Mouse (Mus musculus) heart, postnatal 14 days (tissue): ENCODE measurements around the gene Zfp622. TPM values are rescaled to one million over a fixed set of nuclear protein-coding genes. Genes with fewer than 3 reads are reported as not detected.
"Not testable (repeated sequence)": the region's sequence is repeated elsewhere in the genome, so short reads cannot be mapped to it uniquely, and the experiment has no call there.

ENCODE experiments used
- DNase-seq, 2 experiments: peaks; one replicate each; pipeline ENCODE4 v3.0.0; 2021 to 2022
- intact Hi-C: fragments of 180-260 bp; cut with DNase I; formaldehyde crosslinking; loops from one replicate; pipeline ENCODE4 v1.15.1; 2025
- total RNA-seq, 2 experiments: library from RNA; stranded (reverse); gene quantifications; 2 replicates each; pipeline ENCODE4 v1.2.3; 2021

The Zfp622 gene
- total RNA-seq, 2 experiments from 2014 or later: 19.5 to 21.1 TPM

DNA sequence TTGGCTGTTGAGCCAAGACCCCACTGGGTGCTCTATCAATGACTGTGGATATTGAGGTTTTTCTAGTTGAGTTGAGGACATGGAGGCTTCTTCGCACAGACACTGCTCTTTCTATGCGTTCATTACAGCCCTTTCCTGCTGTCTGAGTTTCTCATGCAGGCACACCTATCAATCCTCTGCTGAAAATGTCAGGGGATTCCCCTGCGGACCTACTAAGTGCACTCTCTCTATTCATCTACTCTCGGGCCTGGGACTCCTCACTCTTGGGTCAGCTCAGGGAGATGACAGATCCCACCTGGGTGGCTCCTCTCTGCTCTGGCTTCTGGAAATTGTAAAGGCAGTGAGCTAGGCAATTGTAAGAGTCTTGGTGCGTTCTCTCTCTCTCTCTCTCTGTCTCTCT lies 23.9 kb upstream of the Zfp622 start:
- no peak for DNase-seq
- intact Hi-C loops: loop anchor here (2.0 to 5.0 kb wide), 2 partner anchors 151 to 228 kb away; no protein-coding TSS in a partner anchor

DNA sequence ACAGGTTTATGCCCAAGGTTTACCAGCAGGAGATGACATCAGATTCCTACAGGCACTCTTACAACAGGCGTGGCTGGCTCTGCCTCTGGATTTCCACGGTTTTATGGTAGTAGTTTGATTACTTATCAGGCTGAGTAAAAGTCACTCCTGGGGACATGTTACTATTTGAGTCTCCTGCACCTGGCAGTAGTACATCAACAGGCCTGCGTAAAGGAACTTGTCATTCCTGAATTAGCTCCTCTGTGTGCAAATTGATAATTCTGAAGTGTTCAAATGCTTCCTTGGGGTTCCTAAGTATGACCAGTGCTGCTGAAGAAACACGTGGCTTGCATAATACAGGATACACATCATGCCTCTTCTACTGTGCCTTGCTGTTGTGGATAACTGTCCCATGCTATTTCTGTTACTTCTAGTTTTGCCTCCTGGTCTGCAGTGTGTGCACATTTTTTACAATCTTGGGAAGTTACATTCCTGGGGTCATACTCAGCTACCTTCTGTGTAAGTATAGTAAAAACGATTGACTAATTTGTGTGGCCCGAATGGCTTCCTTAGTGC lies 17.9 kb upstream of the Zfp622 start:
- no peak for DNase-seq
- intact Hi-C loops: no loop called here

DNA sequence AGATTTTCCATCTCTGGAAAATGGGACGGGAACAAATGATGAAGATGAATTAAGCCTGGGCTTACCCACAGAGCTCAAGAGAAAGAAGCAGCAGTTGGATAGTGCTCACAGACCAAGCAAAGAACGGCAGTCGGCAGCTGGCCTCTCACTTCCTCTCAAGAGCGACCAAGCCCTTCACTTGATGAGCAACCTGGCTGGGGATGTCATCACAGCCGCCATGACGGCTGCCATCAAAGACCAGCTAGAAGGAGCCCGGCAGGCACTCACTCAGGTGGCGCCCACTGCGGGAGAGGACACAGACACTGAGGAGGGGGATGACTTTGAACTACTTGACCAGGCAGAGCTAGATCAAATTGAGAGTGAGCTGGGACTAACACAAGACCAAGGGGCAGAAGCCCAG lies 12.6 kb upstream of the Zfp622 start:
- no peak for DNase-seq
- intact Hi-C loops: no loop called here

DNA sequence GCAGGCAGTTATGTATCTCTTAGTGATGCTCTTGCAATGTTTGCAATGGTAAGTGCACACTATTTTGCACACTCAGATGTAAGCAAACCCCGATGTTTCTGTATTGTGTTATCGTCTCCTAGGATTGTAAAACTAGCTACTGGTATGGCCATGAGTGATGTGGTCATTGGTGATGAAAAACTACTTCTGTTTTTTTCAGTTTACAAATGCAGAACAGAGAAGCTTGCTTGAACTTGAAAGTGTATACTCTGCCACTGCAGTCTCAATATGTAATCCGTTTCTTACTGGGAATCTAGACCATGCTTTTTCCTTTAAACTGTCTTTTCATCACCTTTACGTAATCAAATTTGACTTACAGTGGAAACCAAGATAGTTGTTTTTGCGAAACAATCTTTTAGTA lies 11.4 kb upstream of the Zfp622 start:
- DNase-seq: no peak
- intact Hi-C loops: no loop called here

DNA sequence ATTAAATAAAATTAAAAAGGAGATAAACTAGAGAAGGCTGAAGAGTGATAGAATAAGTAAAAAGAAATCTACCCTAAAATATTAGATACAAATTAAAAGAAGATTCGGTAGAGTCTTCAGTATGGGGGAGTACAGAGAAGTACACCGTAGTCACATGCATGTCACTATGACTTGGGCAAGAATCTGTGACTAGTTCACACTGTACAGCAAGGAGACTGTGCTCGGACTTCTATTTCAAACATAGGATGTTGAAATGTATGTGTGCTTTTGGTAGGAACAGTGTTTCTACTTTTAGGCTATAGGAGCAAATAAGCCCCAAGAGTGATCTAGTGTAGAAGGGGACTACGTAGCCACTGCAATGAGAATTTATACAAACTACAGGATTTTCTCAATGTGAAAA lies 9.8 kb upstream of the Zfp622 start:
- intact Hi-C loops: no loop called here
- DNase-seq: no peak

DNA sequence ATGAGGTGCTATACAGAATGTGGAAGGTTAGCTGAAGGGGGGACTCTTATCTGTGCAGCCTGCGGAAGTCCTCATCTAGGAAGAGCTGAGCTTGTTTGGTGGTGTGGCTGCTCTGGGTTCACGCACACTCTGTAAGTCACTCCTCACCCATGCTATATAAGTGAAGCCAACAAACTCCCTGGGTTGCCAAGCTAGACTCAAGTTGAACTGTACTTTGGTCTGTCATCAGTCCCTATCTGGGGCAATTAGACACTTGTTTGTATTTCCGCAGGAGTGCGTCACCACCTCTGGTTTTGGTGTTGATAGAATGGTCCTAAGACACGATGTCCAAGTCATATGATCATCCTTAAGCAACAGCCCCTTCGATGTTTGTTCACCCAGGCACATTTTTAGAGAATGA lies 8.4 kb upstream of the Zfp622 start:
- intact Hi-C loops: no loop called here
- DNase-seq: no peak

DNA sequence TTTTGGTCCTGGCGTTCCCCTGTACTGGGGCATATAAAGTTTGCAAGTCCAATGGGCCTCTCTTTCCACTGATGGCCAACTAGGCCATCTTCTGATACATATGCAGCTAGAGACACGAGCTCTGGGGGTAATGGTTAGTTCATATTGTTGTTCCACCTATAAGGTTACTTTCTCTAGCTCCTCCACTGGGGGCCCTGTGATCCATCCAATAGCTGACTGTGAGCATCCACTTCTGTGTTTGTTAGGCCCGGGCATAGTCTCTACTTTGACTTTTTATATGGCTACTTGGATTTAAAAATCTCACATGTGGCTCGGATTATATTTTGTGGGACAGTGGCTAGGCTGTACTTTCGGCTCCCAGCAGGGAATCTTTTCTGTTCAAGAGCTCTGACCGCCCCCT lies 552 bp upstream of the Zfp622 start:
- DNase-seq, intact Hi-C loops: not testable (repeated sequence)

DNA sequence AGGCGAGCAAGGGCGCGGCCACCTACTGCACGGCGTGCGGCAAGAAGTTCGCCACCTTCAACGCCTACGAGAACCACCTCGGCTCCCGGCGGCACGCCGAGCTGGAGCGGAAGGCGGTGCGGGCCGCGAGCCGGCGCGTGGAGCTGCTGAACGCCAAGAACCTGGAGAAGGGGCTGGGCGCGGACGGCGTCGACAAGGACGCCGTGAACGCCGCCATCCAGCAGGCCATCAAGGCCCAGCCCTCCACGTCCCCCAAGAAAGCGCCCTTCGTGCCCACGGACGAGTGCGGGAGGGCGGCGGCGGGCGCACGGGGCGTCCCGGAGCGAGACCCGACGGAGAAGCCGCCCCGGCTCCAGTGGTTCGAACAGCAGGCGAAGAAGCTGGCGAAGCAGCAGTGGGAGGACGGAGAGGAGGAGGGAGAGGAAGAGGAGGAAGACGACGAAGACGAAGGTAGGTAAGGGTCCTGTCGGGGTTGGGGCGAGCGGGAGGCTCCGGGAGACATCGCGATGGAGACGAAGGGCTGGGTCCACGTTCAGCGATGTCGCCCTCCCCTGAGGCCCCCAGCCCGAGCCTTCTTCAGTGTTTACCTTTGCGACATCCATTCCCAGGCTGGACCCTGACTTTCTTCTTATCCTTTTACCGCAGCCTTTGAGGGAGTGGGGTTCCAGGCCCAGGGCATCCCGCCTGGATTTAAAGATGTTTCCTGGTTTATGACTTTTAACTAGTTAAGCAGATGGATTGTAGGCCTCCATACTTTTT lies 747 bp downstream of the Zfp622 start:
- intact Hi-C loops: no loop called here
- DNase-seq: no peak

DNA sequence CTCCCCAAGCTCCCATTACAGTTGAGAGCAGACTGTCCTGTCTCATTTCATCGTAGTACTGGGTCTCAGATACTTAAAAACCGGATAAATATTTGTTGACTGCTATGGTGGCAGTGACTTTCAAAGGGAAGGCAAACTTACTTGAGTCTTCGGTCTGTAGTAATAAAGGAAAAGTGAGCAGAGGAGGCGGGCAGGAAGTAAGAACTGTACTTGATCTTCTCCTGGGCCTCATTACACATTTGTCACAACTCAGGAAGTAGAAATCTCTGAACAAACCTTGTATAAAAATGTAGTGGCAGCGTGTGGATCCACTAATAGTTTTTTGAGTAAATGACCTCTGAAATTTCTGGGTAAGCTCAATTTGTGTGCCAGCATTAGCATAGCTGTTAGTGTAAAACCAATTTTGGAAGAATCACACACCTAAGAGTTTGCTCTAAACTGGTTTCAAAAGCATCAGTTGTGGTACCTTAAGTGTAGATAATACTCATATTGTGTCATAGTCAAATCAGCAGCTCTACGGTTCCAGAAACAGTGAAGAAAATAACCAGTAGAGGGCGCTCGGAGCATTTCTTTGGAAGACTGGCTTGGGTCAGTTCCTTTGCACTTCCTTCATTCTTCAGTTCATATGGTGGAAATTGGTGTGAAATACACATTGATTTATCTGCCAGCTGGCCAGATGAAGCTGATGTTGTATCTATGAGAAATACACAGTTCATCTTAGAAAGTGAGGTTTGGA lies 9.0 kb downstream of the Zfp622 start:
- intact Hi-C loops: loop anchor here (2.0 to 10.0 kb wide), 2 partner anchors 332 to 1242 kb away; no protein-coding TSS in a partner anchor
- DNase-seq: peak; percentile 38 to 69

DNA sequence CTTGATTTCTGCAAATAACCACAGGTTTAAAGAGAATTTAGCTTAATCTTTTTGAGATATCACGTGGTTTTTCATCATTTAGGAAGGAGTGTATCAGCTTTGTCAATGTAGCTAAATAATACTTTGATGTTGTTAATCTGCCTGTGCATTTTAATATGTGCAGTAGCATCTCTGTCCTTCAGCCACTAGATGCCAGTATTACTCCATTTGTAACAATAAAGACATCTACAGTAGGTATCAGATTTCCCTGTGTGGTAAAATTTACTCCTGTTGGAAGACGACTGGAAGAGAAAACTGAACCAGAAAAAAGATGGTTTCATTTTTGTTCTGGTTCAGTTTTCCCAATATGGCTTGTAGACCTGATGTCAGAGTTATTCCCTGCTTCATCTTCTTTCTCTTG lies 11.4 kb downstream of the Zfp622 start:
- DNase-seq: no peak
- intact Hi-C loops: loop anchor here (10.0 kb wide), 1 partner anchor 1239 kb away; no protein-coding TSS in a partner anchor

DNA sequence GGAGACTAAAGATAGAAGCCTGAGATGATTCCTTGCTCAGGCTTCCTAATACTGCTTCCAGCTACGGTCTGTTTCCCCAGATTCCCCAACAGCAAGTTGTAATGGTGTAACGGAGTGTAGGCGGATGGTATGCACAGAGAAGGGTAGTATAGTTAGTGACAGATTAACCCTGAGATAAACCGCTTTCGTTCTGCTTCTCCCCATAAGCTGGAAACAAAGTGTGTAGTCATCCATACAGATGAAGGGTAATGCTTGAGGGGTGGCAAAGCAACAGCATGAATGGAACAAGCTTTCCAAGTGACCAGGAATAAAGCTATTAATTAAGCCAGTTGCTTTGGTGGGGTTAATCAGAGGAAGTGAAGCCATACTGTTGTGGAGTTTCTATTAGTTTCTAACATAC lies 15.4 kb downstream of the Zfp622 start:
- DNase-seq: not testable (repeated sequence)
- intact Hi-C loops: loop anchor here (10.0 kb wide), 1 partner anchor 1235 kb away; no protein-coding TSS in a partner anchor

DNA sequence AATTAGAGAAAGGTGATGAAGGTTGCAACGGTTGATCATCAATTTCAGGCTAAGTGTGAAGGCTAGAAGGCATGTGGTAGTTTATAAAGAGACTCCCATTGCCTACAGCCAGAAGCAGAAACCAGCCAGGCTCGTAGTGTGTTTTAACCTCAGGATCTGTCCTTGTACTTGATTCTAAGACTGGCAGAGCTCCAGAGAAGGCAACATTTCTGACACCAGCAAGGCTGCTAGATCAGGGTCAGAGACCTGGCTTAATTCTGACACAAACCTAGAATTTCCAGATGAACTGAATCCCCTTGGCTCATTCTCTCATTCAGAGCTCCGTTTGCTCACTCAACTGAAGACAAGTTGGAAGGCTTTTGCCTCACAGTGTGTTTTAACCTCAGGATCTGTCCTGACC lies 24.5 kb downstream of the Zfp622 start:
- intact Hi-C loops: no loop called here
- no peak for DNase-seq

DNA sequence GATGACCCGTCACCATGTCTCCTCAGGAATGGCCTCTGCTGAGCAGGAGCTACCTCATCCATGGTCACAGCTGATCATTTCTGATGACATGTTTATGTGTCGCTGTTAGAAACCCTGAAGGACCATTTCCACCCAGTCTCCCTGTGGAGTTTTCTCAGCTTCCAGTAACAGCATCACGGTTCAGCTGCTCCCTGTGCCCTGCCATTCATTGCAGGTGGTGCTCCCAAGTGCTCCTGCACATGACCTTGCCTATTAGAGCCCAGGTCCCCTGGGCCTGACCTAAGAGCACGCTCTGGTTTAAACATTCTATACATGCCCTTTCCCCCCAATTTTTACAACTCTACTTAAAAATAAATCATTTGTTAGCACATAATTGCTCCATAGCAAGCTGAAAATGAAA lies 28.7 kb downstream of the Zfp622 start:
- no peak for DNase-seq
- intact Hi-C loops: no loop called here

DNA sequence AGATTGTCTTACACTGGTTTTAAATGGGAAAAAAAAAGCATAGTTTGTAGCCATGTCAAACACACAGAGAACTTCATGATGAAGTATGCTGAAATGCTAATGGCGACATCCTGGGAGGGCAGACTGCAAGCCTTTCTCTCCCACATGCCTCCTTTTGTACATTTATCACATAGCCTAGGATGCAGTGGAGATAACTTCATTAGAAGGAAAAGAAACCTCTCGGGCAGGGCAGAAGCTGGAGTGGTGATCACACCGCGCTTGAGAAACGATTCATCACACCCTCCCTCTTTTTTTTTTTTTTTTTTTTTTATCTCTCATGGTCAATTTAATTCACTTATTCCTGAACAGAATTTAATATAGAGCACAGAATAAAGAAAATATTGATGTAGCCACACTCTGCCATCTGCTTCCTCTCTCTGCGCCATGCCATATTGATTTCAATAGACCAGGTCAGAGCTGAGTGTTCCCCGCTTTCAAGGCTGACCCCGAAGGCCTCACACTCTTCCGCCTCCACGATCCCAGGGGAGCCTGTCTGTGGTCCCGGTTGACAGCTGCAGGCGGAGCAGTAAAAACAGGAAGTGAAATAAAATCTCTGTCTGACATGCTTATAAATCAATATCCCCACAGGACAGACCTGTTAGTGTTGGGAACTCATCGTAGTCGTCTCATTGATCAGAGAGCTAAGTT lies 32.0 kb downstream of the Zfp622 start:
- peak; percentile 10 to 23 for DNase-seq

DNA sequence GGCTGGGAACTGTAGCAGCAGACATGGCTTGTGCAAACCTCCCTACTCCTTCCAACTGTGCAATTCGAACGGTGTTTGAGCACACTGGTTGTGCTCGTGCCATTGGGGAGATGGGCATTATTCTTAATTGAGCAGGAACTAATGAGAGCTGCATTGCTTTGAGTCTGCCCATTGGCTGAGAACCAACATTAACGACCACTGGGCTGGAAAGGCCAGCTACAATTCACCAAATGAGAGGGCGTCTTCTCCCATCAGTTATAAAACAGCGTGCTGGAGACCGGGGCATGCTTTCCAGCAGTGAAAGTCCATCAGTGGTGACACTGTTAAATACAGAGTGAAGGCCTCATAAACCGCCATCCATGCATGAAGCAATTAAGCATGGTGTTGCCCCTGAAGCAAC lies 37.6 kb downstream of the Zfp622 start:
- intact Hi-C loops: no loop called here
- no peak for DNase-seq

More for the DNA sequence above, 32.0 kb downstream of the Zfp622 start:
- intact Hi-C loops: no loop called here

DNA sequence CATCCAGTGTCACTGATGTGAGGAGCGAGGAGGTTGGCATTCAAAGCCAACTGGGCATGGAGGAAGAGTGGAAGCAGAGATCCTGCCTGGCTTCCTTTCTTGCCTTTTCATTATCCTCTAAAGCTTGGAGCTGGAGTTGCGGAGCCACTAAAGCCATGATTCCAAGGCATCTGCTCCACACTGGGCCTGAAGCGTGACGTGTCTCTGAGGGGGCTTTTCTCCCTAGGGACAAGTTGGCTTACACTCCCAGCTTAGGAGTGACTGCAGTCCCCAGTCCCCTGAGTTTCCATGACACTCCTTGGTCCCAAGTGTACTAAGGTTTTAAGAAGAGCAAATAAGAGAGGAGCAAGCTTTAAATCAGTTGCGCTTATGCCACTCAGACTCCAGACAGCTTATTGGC lies 38.5 kb downstream of the Zfp622 start:
- intact Hi-C loops: no loop called here
- DNase-seq: no peak

DNA sequence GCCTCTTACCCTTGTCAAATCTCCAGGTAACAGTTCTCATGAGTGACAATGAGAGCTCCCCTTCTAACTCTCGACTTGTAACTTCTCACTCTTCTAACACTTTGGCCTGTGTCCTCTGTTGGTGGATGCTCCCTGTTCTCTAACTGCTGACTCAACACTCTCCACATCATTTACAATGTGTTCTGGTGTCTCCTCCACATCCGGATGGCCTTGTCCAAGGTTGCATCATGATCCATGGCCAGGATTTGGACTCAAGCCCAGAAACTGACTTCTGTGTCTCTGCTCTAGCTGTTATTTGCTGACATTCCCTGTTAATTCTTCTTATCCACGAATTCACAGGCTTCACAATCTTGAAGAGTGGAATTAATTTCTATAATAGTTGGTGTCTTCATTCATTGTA lies 47.5 kb downstream of the Zfp622 start:
- peak in 1 of 2 experiments; percentile 3 for DNase-seq
- intact Hi-C loops: no loop called here

DNA sequence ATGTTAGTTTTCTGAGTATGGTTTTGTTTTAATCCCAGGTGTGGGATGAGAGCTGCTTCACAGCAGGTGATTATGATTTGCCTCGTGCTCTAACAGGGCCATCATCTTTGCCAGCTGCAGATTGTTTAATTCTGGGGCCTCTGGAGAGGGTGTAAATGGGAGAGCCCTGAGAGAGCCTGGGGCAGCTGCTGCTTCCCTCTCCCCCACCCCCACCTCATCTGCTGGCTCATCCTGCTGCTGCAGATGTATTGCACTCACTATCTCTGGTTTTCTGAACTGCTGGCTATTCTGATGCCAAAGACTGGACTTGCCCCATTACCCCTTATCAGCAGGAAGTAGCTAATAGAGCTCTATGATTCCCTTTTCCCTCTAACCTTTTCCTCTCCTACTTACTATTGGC lies 56.4 kb downstream of the Zfp622 start:
- no peak for DNase-seq
- intact Hi-C loops: no loop called here

DNA sequence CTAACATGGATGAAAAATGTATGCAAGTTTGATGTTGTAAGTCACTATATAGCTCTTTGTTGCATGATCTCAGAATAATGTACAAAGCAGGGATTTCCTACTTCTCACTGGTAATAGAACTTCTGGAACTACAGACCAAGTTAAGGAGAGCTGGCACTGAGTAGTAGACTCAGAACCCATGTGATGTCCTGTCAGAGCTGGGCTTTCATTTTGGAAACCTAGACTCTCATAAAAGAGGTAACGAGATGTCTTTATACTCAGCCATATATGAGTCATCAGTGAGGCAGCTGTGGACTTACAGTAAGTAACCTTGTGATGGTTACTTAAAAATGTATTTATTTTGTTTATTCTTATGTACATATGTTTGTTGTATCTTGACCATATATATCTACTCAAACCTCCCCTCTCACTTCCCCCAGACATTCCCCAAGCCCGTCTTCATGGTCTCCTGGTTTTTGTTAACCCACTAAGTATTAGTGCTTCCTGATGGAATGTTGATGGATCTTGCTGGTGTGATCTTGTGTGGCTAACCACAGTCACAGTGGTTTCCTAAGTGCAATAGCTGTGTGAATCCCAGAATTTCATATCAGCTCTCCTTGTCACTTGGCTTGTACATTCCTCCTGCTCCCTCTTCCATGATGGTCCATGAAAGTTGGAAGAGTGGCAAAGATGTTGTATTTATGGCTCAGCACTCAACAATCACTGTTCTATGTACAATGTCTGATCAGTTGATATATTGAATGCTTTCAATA lies 57.2 kb downstream of the Zfp622 start:
- intact Hi-C loops: no loop called here
- no peak for DNase-seq
